Mouse (Mus musculus) right cerebral cortex, postnatal 25 days (tissue): ENCODE data around the gene Zfp385b.

Experiments used
- DNase-seq: peaks from one replicate; pipeline ENCODE4 v3.0.0; 2022

Zfp385b gene

DNA sequence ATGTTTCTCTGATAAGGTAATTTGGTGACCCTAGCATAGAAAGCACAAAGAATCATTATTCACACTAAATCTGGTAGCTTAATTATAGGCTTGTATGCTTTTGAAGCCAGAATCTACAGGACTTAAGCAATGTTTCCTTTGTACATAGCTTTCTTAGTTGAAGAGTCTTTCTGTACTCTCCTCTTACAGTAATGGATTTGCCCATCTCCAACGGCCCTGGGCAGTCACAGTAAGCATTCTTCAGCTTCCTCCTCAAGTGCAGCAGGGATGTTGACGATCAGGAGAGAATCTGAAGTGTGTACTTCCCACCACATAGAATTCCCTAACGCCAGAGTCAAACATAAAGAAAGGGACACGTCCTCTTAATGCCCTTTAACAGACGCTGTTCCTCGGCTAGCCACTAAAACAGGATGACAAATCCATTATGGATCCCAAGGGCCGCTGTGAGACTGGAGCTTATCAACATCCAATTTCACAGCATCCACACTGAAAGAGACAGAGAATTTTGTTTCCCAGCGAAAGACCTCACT is 370.4 kb downstream of the Zfp385b start:
- no peak for DNase-seq

DNA sequence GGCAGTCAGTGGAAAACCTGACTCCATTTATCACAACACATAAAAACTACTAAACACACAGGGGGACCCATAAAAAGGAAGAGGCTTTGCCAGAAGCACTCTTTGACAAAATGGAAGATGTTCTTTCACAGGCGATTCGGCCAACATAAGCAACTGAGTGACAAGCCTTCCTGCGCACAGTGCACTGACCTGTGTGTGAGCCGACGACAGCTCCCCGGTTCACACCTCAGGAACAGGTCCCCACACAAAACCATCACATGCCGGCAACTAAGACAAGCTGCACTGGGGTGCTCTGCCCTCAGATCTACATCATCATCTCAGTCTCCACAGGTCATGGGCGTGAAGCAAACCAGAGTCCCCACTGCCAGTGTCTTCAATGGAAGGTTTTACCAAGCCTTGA is 375.2 kb downstream of the Zfp385b start:
- DNase-seq: no peak

DNA sequence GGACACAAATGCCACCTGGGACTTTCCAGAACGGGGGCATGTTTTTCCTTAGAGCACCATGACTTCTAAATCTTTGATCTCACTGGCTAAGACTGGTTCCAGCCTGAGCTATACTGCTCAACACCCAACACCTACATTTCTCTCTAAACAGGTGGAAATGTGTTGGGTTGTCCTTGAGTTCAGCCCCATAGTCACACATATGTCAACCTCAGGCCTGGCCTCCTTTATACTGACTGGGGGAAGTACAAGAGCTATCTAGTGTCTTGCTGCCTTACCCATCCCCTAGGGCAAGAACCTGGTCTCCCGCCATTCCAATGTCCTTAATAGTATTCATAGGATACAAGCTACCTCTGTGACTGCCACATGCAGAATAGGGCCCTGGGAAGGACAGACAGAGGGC is 378.8 kb downstream of the Zfp385b start:
- no peak for DNase-seq

DNA sequence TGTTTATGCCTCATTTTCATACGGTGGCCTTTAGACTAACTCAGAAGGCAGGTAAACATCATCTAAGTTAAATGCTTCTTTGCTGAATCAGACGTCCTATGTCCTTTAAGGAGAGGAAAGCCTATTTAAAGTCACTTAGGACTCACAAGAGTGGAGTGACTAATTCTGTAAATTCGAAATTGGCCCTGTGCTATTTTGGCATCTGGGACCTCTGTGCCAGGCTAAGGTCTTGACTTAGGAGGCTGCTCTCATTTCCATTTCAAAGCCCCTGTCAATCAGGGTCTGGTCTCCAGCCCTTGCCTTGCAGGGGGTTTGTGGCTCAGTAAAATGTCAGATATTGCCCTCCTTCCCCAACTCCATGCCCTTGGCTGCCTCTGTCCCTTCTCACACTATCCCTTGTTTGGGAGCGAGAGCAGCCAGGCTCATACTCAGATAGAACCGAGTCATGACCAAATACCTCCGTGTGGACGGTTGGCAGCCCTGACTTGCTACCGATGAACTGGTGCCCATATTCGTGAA is 383.1 kb downstream of the Zfp385b start:
- DNase-seq: no peak

DNA sequence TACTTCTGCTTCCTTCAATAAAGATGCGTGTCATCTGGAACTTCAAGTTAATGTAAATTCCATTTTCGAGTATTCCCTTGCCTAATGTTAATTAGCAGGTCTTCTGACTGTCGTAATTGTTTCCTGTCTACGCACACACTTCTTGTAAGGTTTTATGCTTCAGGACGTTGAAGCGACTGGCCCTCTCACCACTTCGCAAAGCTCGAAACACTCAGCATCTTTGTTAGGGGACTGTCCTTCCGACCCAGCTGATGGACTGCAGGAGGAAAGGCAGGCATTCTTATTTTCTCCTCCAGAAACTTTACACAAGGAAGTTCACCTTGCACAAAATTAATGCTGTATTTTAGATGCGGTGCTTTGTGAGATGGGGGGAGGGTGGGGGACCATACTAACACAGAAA is 400.0 kb downstream of the Zfp385b start:
- no peak for DNase-seq

DNA sequence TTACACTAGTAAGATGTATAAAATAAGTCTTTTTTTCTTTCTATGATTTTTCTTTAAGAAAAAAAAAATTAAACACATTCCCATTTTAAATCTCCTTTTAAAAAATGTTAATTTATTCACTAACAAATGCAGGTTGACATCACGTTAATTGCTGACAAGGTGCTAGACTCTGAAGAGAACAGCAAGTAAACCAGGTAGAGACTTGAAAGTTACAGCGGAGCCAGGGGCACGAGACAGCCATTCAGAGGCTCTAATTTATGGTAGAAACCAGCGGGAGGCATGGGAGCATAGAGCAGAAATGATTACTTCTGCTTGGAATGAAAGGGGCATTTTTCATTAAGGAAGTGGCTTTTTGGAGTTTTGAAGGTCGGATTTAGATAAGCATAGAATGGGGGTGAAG is 401.4 kb downstream of the Zfp385b start:
- no peak for DNase-seq

DNA sequence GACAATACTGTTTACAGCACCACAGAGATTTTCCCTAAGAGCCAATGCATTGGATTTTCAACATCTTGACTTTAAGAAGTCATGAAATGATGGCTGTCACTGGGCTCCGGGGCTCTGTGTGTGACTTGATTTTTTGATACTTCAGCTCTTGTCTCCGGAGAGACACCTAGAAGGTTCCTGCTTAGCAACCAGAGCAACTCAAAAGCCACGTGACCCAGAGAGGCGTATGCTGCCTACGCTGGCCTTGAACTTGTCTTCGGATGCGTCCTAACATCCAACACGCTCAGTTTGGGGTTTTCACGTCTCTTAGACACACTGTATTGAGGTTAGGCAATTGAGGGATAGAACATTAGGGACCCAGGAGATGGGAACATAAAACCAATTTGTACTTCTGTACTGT is 407.3 kb downstream of the Zfp385b start:
- no peak for DNase-seq

DNA sequence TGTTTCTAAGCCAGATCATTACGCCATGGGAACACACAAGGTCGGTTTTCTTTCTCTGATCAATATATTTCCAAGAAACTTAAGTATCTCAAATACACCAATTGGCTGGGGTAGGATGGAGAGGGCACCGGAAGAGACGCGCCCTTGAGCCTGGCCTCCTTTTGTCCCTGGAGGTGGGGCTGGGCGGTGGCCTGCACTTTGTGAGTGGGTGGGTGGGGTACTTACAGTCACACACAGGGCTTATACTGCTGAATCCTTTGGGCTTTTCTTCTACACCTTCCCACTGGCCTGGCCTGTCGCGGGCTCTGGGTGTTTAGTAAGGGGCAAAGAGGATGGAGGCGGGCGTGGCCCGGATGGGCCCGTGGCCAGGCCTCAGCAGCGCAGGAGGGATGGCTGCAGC is 407.8 kb downstream of the Zfp385b start:
- DNase-seq: no peak

DNA sequence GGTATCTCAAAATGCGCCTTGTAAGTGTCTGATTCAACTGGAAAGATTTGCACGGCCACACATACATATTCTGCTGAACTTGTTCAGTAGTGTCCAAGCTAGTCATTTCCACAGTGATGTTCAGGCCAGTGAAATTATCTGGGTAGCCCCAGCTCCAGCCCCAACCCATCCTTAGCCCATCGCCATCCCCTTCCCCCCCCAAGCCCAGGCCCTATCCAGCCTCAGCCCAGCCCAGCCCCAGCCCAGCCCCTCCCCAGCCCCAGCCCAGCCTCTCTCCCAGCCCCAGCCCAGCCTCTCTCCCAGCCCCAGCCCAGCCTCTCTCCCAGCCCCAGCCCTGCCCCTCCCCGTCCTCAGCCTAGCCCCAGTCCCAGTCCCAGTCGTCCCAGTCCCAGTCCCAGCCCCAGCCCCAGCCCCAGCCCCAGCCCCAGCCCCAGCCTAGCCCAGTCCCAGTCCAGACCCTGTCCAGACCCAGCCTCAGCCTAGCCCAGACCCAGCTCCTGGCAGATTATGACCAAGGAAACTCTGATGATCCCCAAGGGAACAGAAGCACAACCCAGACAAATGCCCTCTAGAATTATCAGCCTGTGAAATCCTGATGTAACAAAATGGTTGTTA is 409.8 kb downstream of the Zfp385b start:
- no peak for DNase-seq

DNA sequence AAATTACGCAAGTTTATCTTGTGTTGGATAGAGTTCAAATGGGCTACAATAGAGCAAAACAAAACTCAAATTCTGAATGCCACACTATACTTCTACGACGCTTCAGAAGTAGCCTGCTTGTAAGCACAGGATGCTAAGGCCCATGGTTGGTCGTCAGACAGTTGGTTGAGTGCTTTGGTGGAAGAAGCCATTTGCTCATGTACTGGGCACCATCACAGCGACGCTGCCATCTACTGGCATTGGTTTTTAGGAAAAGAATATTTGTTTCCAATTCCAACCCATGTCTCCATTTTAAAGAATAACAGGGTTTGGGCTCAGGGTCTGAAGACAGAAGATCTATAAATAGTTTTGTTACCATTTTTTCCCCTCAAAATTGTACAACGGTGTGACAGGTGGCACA is 410.5 kb downstream of the Zfp385b start:
- no peak for DNase-seq

DNA sequence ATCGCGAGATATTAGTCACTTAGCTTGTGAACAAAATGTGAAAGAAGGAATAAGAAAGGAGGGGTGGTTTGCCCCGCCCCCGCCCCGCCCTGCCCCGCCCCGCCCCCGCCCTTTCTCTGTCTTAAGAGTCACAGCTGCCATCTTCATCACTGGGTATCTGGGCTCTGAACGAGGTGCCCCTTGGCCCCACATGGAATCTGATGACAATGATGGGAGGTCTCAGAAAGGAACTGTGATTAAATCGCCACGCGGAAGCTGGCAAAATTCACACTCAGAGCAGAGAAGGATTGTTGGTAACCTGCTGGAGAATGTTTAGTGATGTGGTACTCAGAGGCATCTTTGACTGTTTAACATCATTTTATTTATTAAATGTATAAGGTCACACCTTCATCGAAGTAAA is 417.1 kb downstream of the Zfp385b start:
- DNase-seq: no peak

DNA sequence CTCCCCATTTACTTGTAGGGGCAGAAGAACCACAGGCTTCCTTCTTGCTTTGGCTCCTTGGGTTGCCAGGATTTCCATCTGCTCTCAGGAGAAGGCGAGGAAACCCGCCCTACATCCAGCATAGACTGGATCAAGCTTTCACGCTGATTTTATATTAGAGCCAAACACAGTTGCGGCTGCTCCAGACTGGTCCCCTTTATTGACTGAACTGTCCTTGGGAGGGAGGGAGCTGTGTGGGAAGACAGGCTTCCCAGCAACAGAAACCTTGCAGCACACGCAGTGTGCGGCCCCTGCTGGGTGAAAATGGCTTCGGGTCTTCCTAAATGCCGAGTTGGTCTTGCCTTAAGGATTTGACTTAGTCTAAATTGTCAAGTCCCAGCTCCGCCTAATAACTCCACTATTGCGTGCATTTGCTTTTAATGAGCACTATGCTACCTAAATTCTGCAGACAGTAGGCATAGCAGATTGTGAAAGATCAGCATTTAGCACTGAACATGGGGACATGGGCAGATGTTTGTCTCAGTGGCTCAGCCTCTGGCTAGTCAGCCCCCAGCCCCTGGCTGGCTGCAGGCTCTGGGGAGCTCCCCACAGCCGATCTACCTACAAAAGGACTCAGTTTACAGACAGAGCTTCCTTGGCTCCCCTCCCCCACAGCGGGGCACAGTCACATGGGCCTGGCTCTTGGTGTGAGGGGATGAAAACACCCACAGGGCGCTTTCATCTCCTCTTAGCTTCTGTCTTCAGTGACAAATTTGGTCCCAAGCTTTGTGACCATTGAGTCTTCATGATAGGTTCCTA is 417.8 kb downstream of the Zfp385b start:
- DNase-seq: peak; percentile 11

DNA sequence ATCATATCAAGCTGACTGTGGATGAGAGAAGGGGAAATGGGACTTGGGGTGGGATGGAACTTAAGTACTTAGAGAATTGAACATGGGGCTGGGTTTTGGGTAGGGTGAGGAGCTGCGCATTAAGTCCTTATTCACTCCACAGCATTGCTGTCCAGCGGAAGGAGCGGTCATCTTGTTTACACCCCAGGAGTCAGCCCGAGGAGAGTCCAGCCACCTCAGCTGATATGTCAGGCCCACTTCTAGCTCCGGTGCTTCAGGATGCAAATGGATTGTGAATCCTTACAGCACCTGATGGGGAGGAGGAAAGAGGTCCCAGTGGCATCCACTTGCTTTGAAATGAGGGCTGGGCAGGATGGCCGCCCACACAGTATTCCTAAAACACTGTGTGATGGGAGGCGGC is 425.6 kb downstream of the Zfp385b start:
- DNase-seq: no peak

DNA sequence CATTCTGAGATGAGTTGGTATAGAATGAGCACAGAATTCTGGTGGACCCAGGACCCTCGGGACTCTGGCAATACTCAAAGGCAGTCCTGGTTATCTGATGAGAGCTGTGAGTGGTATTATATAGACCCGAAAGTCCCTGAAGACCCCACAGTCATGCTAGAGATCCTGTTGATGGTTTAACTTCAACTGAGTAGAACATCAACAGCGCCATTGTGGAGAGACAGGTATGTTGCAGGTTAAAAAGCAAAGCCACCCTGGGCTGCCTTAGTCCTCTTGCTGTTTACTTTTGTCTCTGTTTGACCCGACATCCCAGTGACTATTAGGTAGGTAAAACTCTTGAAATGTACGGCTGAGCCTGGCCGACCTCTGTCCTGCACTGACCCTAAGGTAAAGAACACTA is 431.3 kb downstream of the Zfp385b start:
- DNase-seq: no peak

DNA sequence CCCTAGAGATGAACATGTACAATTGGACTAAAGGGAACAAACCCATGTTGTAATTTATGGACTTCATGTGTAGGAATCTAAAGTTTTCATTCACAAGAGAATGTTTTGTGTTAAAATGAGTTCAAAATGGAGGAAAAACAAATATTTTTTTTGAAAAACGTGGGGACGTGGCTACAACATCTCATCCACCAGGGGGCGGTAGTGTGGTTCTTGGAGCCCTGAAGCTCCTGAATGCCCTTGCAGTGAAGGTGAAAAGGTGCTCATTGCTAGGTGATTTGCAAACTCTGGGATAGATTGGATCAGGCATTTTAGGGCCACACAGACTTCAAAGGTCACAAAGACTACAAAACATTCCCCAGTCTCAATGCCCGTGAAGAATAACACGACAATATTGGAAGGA is 432.9 kb downstream of the Zfp385b start:
- no peak for DNase-seq

DNA sequence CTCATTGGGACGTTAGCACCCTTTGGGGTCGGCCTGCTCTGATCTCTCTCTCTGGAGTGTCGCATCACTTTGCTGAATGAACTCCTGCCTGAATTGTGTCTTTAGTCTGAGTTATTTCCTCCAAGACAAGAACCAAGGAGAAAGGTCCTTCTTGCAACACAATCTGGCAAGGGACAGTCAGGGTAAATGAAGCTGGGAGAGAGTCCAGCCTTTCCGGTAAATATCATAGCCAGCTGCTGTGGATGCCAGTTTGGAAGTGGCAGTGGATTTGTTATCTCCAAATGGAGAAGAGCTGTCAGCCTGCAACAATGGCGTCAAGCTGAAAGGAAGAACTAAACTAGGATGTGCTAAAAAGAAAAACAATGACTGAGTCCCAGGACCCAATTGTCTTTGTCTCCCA is 436.7 kb downstream of the Zfp385b start:
- no peak for DNase-seq

DNA sequence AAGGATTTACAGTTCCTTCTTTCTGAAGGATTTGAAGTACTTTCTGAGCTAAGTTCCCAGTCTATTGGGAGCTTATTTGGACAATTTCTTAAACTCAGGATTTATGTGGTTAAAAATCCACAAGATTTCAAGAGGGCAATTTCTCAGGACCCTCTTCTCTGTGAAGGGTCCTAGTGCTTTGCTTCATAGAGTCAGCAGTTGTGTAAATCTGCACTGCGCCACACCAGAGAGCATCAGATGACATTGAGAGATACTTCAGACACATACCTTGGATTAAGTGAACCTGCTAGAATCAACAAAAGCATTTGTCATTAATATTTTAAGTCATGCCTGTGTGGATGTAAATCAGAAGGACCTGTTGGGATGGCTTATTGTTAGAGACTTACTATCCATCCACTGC is 439.5 kb downstream of the Zfp385b start:
- DNase-seq: no peak

DNA sequence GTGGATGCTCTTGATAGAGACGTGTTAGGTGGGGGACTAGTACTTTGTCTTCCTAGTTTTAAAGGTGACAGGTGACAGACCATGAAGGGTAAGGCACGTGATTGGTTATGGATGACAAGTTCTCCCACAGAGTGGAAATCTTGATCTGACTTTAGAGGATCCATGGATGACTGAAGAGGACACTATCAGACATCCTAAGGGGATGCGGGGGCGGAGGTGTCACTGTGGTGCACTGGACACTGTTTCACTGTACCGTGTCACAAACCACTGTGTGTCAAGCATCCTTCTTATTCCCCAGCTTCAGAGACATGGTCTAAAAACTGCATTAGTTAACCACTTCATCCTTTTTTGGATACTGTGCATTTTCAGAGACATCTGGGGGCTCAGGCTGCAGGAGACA is 440.1 kb downstream of the Zfp385b start:
- DNase-seq: no peak

DNA sequence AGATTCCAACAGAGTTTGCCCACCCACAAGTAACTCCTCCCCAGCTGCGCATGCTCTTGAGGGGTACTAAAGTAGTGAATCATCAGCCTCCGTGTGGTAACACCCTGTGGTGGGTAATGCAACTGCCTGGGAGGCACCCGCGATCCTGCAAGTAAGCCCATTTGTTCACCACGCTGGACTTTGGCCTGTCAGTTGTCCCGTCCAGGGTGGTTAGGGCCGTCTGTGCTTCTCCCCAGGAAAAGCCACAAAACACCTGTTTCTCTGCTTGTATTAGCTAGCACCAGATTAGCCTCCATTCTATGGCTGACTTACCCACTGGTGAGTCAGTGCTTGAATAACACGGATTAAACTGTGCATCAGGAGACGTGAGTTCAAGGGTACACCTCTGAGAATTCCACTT is 442.6 kb downstream of the Zfp385b start:
- DNase-seq: no peak

DNA sequence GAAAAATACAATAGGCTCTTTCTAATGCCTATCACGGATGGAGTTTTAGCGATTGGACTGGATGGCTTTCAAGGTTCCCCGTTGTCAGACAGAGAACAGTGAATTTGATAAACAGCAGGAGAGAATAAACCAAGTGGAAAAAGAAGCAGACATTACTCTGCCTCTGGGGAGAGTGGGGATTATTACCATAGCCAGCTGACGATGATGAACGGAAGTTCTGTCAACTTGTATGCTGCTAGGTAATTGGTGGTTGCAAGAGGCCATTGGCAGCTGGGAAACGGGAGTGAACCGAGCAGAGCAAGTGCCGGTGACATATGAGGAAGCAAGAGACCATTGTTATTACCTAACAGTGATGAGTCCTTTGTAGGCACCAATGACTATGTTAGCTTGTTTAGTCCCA is 444.3 kb downstream of the Zfp385b start:
- no peak for DNase-seq

DNA sequence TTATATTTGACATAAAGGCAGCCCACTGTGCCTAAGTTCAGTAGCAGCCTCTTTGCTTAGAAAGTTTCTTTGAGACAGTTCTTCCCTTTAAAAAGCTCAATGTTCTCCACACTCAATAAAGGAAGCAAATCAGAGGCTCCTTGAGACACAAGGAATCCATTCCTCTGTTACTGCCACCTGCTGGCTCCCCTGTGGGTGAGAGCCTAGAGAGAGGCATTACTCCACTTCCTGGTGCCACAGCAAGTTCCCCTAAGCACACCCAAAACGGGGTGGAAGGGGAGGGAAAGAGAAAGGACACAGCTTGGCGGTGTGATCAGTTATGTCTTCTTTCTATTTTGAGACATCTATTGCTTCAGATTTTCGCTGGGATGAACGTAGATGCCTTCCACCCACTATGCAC is 450.3 kb downstream of the Zfp385b start:
- DNase-seq: no peak
